ENCODE assay signal across 25 mouse cellular contexts in the genomic region with DNA sequence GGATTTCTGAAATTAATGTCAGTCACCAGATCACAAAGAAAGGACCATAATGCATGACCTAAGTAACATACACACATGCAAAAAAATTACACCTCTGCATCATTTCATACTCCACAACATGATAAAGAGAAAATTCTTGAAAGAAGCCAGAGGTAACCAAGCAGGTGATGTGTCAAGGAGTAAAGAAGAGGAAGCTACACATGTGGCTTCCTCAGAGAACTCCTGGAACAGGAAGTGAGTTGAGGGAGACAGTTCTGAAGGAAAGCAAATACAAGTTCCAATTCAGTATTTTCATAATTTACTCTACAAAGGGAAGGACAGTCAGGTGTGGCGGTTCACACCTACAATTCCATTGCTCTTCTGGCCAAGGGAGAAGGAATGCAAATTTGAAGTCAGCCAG.
DNase-seq lines count a peak whose midpoint lies in the region; ATAC-seq lines count a peak whose summit lies in the region.
"Had no signal": no experiment of that assay in that cellular context is flagged by ENCODE, and none has a peak within 500 bp of the region (broad histone marks: within the 10 kb centered on the region; RNA-seq: fewer than 3 reads in every experiment).

No protein-coding gene starts in this region.

- 92% methylated on average over 1 of the region's 1 CpGs for WGBS in heart, embryonic 12.5 days

- no peak overlapping the region for H3K9ac ChIP-seq in heart, embryonic 12.5 days
- H3K9ac ChIP-seq: embryonic facial prominence, embryonic 12.5 days; forebrain, embryonic 13.5 days; forebrain, embryonic 15.5 days; forebrain, postnatal 0 days had no signal

- ATAC-seq in heart, embryonic 12.5 days (ENCODE audit: insufficient number of reproducible peaks, low FRiP score) = no peak
- 0 out of 2 replicates have a peak, but pooled peaks have one; percentile 48 for ATAC-seq in megakaryocyte, adult 5-6 weeks (ENCODE audit: poor library complexity, severe bottlenecking)
- no peak for ATAC-seq in cerebellum, adult (ENCODE audit: insufficient number of reproducible peaks, low FRiP score, low TSS enrichment)
- ATAC-seq: activated CD4-positive, CD25-positive, alpha-beta regulatory T cell, adult 4 months; CD4-positive, CD25-positive, alpha-beta regulatory T cell, adult 4 months; forebrain, embryonic 13.5 days; forebrain, embryonic 15.5 days; Patski had no signal

- H3K9me3 ChIP-seq in heart, embryonic 12.5 days (replicated peaks) = no peaks in the 10 kb centered on the region
- H3K9me3 ChIP-seq: embryonic facial prominence, embryonic 10.5 days; embryonic facial prominence, embryonic 12.5 days; forebrain, embryonic 13.5 days; forebrain, embryonic 15.5 days had no signal

- H3K27me3 ChIP-seq in heart, embryonic 12.5 days (replicated peaks) = no peaks in the 10 kb centered on the region
- H3K27me3 ChIP-seq: CH12.LX; embryonic facial prominence, embryonic 12.5 days; forebrain, embryonic 13.5 days; forebrain, embryonic 15.5 days; Patski had no signal

- H3K36me3 ChIP-seq in heart, embryonic 12.5 days = no peaks in the 10 kb centered on the region
- H3K36me3 ChIP-seq: embryonic facial prominence, embryonic 10.5 days; embryonic facial prominence, embryonic 12.5 days; forebrain, embryonic 15.5 days; G1E had no signal

- no peak overlapping the region for H3K4me3 ChIP-seq in heart, embryonic 12.5 days
- H3K4me3 ChIP-seq: embryonic facial prominence, embryonic 10.5 days; embryonic facial prominence, embryonic 12.5 days; forebrain, embryonic 13.5 days; forebrain, embryonic 15.5 days had no signal

- no peaks in the 10 kb centered on the region; the same call in 1 of the 2 replicates for H3K4me1 ChIP-seq in heart, embryonic 12.5 days (replicated peaks)
- H3K4me1 ChIP-seq: embryonic facial prominence, embryonic 12.5 days had no signal

- H3K4me2 ChIP-seq in heart, embryonic 12.5 days = no peak overlapping the region
- H3K4me2 ChIP-seq: embryonic facial prominence, embryonic 12.5 days; forebrain, embryonic 13.5 days; forebrain, embryonic 15.5 days had no signal

- peak; percentile 14 for DNase-seq in heart, adult 11 months
- no peak for DNase-seq in ovary, postnatal 36 days (ENCODE audit: low spot score)
- DNase-seq: adrenal gland, adult 8-10 months; adrenal gland, postnatal 14 days; adrenal gland, postnatal 36 days; B cell, adult 2 months; cerebellum, adult 11 months; cerebellum, adult 18-20 months; cerebellum, adult 8-10 months; cerebellum, adult 9-11 months; cerebellum, postnatal 14 days; cerebellum, postnatal 36 days had no signal

- no peak overlapping the region for H3K27ac ChIP-seq in heart, embryonic 12.5 days (ENCODE audit: poor library complexity, severe bottlenecking)
- H3K27ac ChIP-seq: embryonic facial prominence, embryonic 10.5 days; embryonic facial prominence, embryonic 12.5 days; forebrain, embryonic 13.5 days; forebrain, embryonic 15.5 days had no signal
